Mouse (Mus musculus): ENCODE measurements around the gene Pdzd2.

GRCm38 (mm10) chr15:12721684-12722500 lies 17.8 kb downstream of the Pdzd2 start:
- no peak for TF ChIP-seq POLR2A (IDR thresholded peaks at IDR 0.05; ENCODE audit: low read depth, low read length)
- TF ChIP-seq CTCF (IDR thresholded peaks at IDR 0.05; ENCODE audit: extremely low read depth, insufficient read length, insufficient replicate concordance, low read depth, low read length) = no peak
